In genomic region chr7:132658058-132658450, GRCm38 (mm10) we compare ENCODE assay signal across 8 mouse cellular contexts. TPM values are rescaled to one million over a fixed set of nuclear protein-coding genes. Genes with fewer than 3 reads are reported as not detected.
DNase-seq lines count a peak whose midpoint lies in the region; ATAC-seq lines count a peak whose summit lies in the region.

No protein-coding gene starts in this region.

- no peak for ATAC-seq in embryonic facial prominence, embryonic 15.5 days (ENCODE audit: insufficient number of reproducible peaks, low FRiP score, low TSS enrichment, low read depth)
- ATAC-seq in neural tube, embryonic 12.5 days (ENCODE audit: low FRiP score, low read depth), result no peak
- ATAC-seq in monocyte, adult 5-6 weeks (replicated peaks; ENCODE audit: insufficient number of reproducible peaks, low FRiP score, low TSS enrichment, poor library complexity, severe bottlenecking), result no peak

- 8% methylated on average over 9 of the region's 9 CpGs for WGBS in embryonic facial prominence, embryonic 15.5 days
- WGBS in neural tube, embryonic 12.5 days, result 21% methylated on average over 9 of the region's 9 CpGs

- H3K27me3 ChIP-seq in embryonic facial prominence, embryonic 15.5 days, result no peaks in the 10 kb centered on the region
- 0 out of 2 replicates have a peak, but pooled peaks cover 4% of the 10 kb centered on the region for H3K27me3 ChIP-seq in neural tube, embryonic 12.5 days (replicated peaks)

- H3K9ac ChIP-seq in embryonic facial prominence, embryonic 15.5 days, result no peak overlapping the region
- H3K9ac ChIP-seq in neural tube, embryonic 12.5 days, result peak overlapping the region; percentile 29; the same call in 1 of the 2 replicates

- peak overlapping the region; percentile 25; the same call in 1 of the 2 replicates for H3K4me2 ChIP-seq in embryonic facial prominence, embryonic 15.5 days (replicated peaks)
- H3K4me2 ChIP-seq in neural tube, embryonic 12.5 days (replicated peaks), result no peak overlapping the region

- DNase-seq in kidney, adult 11 months, result peak; percentile 41
- DNase-seq in kidney, adult 8-10 months, result no peak
- peak; percentile 44 for DNase-seq in kidney, adult 9 months
- DNase-seq in cerebellum, adult 11 months, result no peak
- no peak for DNase-seq in urinary bladder, adult 18-20 months (ENCODE audit: low spot score in 2 of 2)

- peak overlapping the region; percentile 84 for H3K27ac ChIP-seq in embryonic facial prominence, embryonic 15.5 days (replicated peaks)
- no peak overlapping the region for H3K27ac ChIP-seq in neural tube, embryonic 12.5 days

- no peak overlapping the region for H3K4me3 ChIP-seq in embryonic facial prominence, embryonic 15.5 days (replicated peaks)
- no peak overlapping the region for H3K4me3 ChIP-seq in neural tube, embryonic 12.5 days

- H3K4me1 ChIP-seq in embryonic facial prominence, embryonic 15.5 days, result peaks cover 52% of the 10 kb centered on the region
- H3K4me1 ChIP-seq in neural tube, embryonic 12.5 days, result peaks cover 21% of the 10 kb centered on the region

- no peaks in the 10 kb centered on the region for H3K9me3 ChIP-seq in embryonic facial prominence, embryonic 15.5 days (replicated peaks)
- H3K9me3 ChIP-seq in neural tube, embryonic 12.5 days, result no peaks in the 10 kb centered on the region

- H3K36me3 ChIP-seq in embryonic facial prominence, embryonic 15.5 days, result no peaks in the 10 kb centered on the region
- H3K36me3 ChIP-seq in neural tube, embryonic 12.5 days, result no peaks in the 10 kb centered on the region

RNA-seq across cellular contexts. Expression of gene Lhpp, which starts 47.6 kb away (rescaled TPM):
- 14.4 and 17.4 TPM in 2 replicates for polyA plus RNA-seq in embryonic facial prominence, embryonic 15.5 days (2015; fragmentation: Nextera tagmentation; extraction: Ambion mirVana)
- 22.0 and 26.1 TPM in 2 replicates for polyA plus RNA-seq in neural tube, embryonic 12.5 days (2016; fragmentation: Nextera tagmentation; extraction: Ambion mirVana)
- 2.8 to 6.0 TPM (median 4.2 TPM) in 3 replicates for total RNA-seq in monocyte, adult 5-6 weeks (2017)

RNA-seq across cellular contexts. Expression of gene Nkx1-2, which starts 58.6 kb away (rescaled TPM):
- 0.05 TPM in 1 of 2 replicates, not detected in the other for polyA plus RNA-seq in embryonic facial prominence, embryonic 15.5 days (2015; fragmentation: Nextera tagmentation; extraction: Ambion mirVana)
- 1.4 and 1.6 TPM in 2 replicates for polyA plus RNA-seq in neural tube, embryonic 12.5 days (2016; fragmentation: Nextera tagmentation; extraction: Ambion mirVana)
- not detected in 3 replicates for total RNA-seq in monocyte, adult 5-6 weeks (2017)

Comparison
In these comparisons a context has a peak if more than half of its experiments do, and no peak if none do; other contexts are left out.
1. DNase-seq: peak in kidney, adult 11 months (single experiment) and kidney, adult 9 months (single experiment); none in kidney, adult 8-10 months (0 of 2), cerebellum, adult 11 months (single experiment) and urinary bladder, adult 18-20 months (0 of 2).